ENCODE assay signal across 17 mouse cellular contexts in genomic region chr5:115528128-115528527, GRCm38 (mm10). TPM values are rescaled to one million over a fixed set of nuclear protein-coding genes. Genes with fewer than 3 reads are reported as not detected.
DNase-seq lines count a peak whose midpoint lies in the region; ATAC-seq and TF ChIP-seq lines count a peak whose summit lies in the region.
"Had no signal": no experiment of that assay in that cellular context is flagged by ENCODE, and none has a peak within 500 bp of the region (broad histone marks: within the 10 kb centered on the region; RNA-seq: fewer than 3 reads in every experiment).

No protein-coding gene starts in this region.

- ATAC-seq in kidney, embryonic 16.5 days (ENCODE audit: low FRiP score, low TSS enrichment), result no peak
- ATAC-seq: forebrain, embryonic 16.5 days; intestine, embryonic 16.5 days had no signal

- no peak for TF ChIP-seq POLR2A in cerebellum, adult 2 months (IDR thresholded peaks at IDR 0.05; ENCODE audit: borderline replicate concordance, insufficient read depth, low read length)

- H3K27me3 ChIP-seq in cerebellum, adult 2 months (ENCODE audit: control insufficient read depth, insufficient read depth, low read length), result no peaks in the 10 kb centered on the region
- H3K27me3 ChIP-seq in embryonic facial prominence, embryonic 10.5 days (replicated peaks; ENCODE audit: low read depth, poor library complexity, severe bottlenecking), result no peaks in the 10 kb centered on the region
- H3K27me3 ChIP-seq in kidney, embryonic 16.5 days (ENCODE audit: insufficient read depth, low read length), result no peaks in the 10 kb centered on the region
- H3K27me3 ChIP-seq: embryonic facial prominence, embryonic 13.5 days; forebrain, embryonic 12.5 days; heart, embryonic 12.5 days; hindbrain, embryonic 15.5 days had no signal

- H3K27ac ChIP-seq in cerebellum, adult 2 months (ENCODE audit: insufficient read depth, low read length), result peak overlapping the region; percentile 57
- peak overlapping the region; percentile 14; the same call in 1 of the 2 replicates for H3K27ac ChIP-seq in embryonic facial prominence, embryonic 10.5 days (replicated peaks)
- H3K27ac ChIP-seq in kidney, embryonic 16.5 days (ENCODE audit: low read length), result no peak overlapping the region
- H3K27ac ChIP-seq: forebrain, embryonic 12.5 days; hindbrain, embryonic 10.5 days; hindbrain, embryonic 15.5 days had no signal

- peaks cover 93% of the 10 kb centered on the region for H3K4me1 ChIP-seq in cerebellum, adult 2 months (ENCODE audit: control insufficient read depth, insufficient read depth, low read length)
- H3K4me1 ChIP-seq in embryonic facial prominence, embryonic 10.5 days, result peaks cover 86% of the 10 kb centered on the region
- peaks cover 79% of the 10 kb centered on the region for H3K4me1 ChIP-seq in kidney, embryonic 16.5 days (ENCODE audit: insufficient read depth, low read length)

- DNase-seq in adrenal gland, adult (ENCODE audit: inconsistent age in 2 of 2, low spot score in 1 of 2), result peak; percentile 72 to 76
- no peak for DNase-seq in adrenal gland, postnatal 4 days (ENCODE audit: low spot score in 2 of 2)
- peak in 1 of 2 experiments; percentile 34 for DNase-seq in cerebellum, adult 2 months
- no peak for DNase-seq in cerebellum, postnatal 10 days
- peak; percentile 56 for DNase-seq in 3T3-L1 (ENCODE audit: low read depth, low spot score)
- no peak for DNase-seq in embryonic facial prominence, embryonic 10.5 days (ENCODE audit: low spot score)
- DNase-seq: cerebellum, adult 8-10 months; cerebellum, postnatal 25 days; gastrocnemius, postnatal 25 days had no signal

- H3K9me3 ChIP-seq in embryonic facial prominence, embryonic 10.5 days, result no peaks in the 10 kb centered on the region
- H3K9me3 ChIP-seq in kidney, embryonic 16.5 days (ENCODE audit: low read length), result no peaks in the 10 kb centered on the region
- H3K9me3 ChIP-seq: embryonic facial prominence, embryonic 13.5 days; forebrain, embryonic 12.5 days; heart, embryonic 12.5 days; hindbrain, embryonic 10.5 days; hindbrain, embryonic 15.5 days had no signal

- H3K4me3 ChIP-seq in cerebellum, adult 2 months (replicated peaks; ENCODE audit: insufficient read depth, low read depth, low read length), result no peak overlapping the region
- H3K4me3 ChIP-seq in embryonic facial prominence, embryonic 10.5 days, result no peak overlapping the region
- no peak overlapping the region for H3K4me3 ChIP-seq in kidney, embryonic 16.5 days (ENCODE audit: low read length)
- H3K4me3 ChIP-seq: embryonic facial prominence, embryonic 13.5 days; forebrain, embryonic 12.5 days; heart, embryonic 12.5 days; hindbrain, embryonic 10.5 days; hindbrain, embryonic 15.5 days had no signal

- no peak overlapping the region for H3K9ac ChIP-seq in kidney, embryonic 16.5 days (replicated peaks; ENCODE audit: low read length)
- H3K9ac ChIP-seq: embryonic facial prominence, embryonic 13.5 days; forebrain, embryonic 12.5 days; heart, embryonic 12.5 days; hindbrain, embryonic 15.5 days had no signal

- TF ChIP-seq CTCF in cerebellum, adult 2 months (IDR thresholded peaks at IDR 0.05; ENCODE audit: borderline replicate concordance, insufficient read depth, low read depth, low read length), result no peak

- peaks cover 7% of the 10 kb centered on the region; the same call in 1 of the 2 replicates for H3K36me3 ChIP-seq in embryonic facial prominence, embryonic 10.5 days (replicated peaks)
- H3K36me3 ChIP-seq in kidney, embryonic 16.5 days (ENCODE audit: insufficient read depth, low read length), result no peaks in the 10 kb centered on the region
- H3K36me3 ChIP-seq: forebrain, embryonic 12.5 days; hindbrain, embryonic 10.5 days; hindbrain, embryonic 15.5 days had no signal

- H3K4me2 ChIP-seq in kidney, embryonic 16.5 days (replicated peaks; ENCODE audit: low read depth, low read length), result no peak overlapping the region
- H3K4me2 ChIP-seq: embryonic facial prominence, embryonic 13.5 days; forebrain, embryonic 12.5 days; heart, embryonic 12.5 days; hindbrain, embryonic 15.5 days had no signal

- whole genome bisulfite sequencing in cerebellum, adult 2 months, result 48% methylated on average over 5 of the region's 5 CpGs
- 88% methylated on average over 5 of the region's 5 CpGs for WGBS in embryonic facial prominence, embryonic 10.5 days
- WGBS in kidney, embryonic 16.5 days, result 85% methylated on average over 5 of the region's 5 CpGs

RNA-seq across cellular contexts. Expression of gene Pxn, which starts 21.7 kb away (rescaled TPM):
- total RNA-seq in adrenal gland, postnatal 4 days (2021), result 10 to 100 TPM; 77.6 to 82.4 TPM
- 194 and 240 TPM in 2 replicates for polyA plus RNA-seq in cerebellum, adult 2 months (2012; rRNA removed)
- 50.3 and 50.6 TPM in 2 replicates for polyA plus RNA-seq in embryonic facial prominence, embryonic 10.5 days (2016; fragmentation: Nextera tagmentation; extraction: Ambion mirVana)
- polyA plus RNA-seq in kidney, embryonic 16.5 days (2015; fragmentation: Nextera tagmentation; extraction: Ambion mirVana), result 60.5 and 67.2 TPM in 2 replicates

RNA-seq across cellular contexts. Expression of gene Rplp0, which starts 31.1 kb away (rescaled TPM):
- total RNA-seq in adrenal gland, postnatal 4 days (2021), result 1,000 to 10,000 TPM; 1,094 to 1,122 TPM
- 478 and 485 TPM in 2 replicates for polyA plus RNA-seq in cerebellum, adult 2 months (2012; rRNA removed)
- polyA plus RNA-seq in embryonic facial prominence, embryonic 10.5 days (2016; fragmentation: Nextera tagmentation; extraction: Ambion mirVana), result 1,413 and 1,489 TPM in 2 replicates
- 1,527 and 1,553 TPM in 2 replicates for polyA plus RNA-seq in kidney, embryonic 16.5 days (2015; fragmentation: Nextera tagmentation; extraction: Ambion mirVana)

RNA-seq across cellular contexts. Expression of gene Gcn1l1, which starts 36.9 kb away (rescaled TPM):
- total RNA-seq in adrenal gland, postnatal 4 days (2021), result 10 to 100 TPM; 83.5 to 87.5 TPM
- 39.3 and 40.9 TPM in 2 replicates for polyA plus RNA-seq in cerebellum, adult 2 months (2012; rRNA removed)
- 65.0 and 65.1 TPM in 2 replicates for polyA plus RNA-seq in embryonic facial prominence, embryonic 10.5 days (2016; fragmentation: Nextera tagmentation; extraction: Ambion mirVana)
- polyA plus RNA-seq in kidney, embryonic 16.5 days (2015; fragmentation: Nextera tagmentation; extraction: Ambion mirVana), result 44.3 and 48.8 TPM in 2 replicates

RNA-seq across cellular contexts. Expression of gene Sirt4, which starts 43.6 kb away (rescaled TPM):
- 10 to 100 TPM; 29.9 to 31.3 TPM for total RNA-seq in adrenal gland, postnatal 4 days (2021)
- 114 and 122 TPM in 2 replicates for polyA plus RNA-seq in cerebellum, adult 2 months (2012; rRNA removed)
- polyA plus RNA-seq in embryonic facial prominence, embryonic 10.5 days (2016; fragmentation: Nextera tagmentation; extraction: Ambion mirVana), result 14.5 and 16.0 TPM in 2 replicates
- polyA plus RNA-seq in kidney, embryonic 16.5 days (2015; fragmentation: Nextera tagmentation; extraction: Ambion mirVana), result 27.3 and 27.5 TPM in 2 replicates

Comparison
In these comparisons a context has a peak if more than half of its experiments do, and no peak if none do; other contexts are left out.
1. DNase-seq: peak in adrenal gland, adult (2 of 2) and 3T3-L1 (single experiment); none in adrenal gland, postnatal 4 days (0 of 2), cerebellum, postnatal 10 days (0 of 2) and embryonic facial prominence, embryonic 10.5 days (single experiment).